Mouse (Mus musculus) midbrain, embryonic 15.5 days (tissue): Measurements from ENCODE around the gene Fbxw2. TPM values are rescaled to one million over a fixed set of nuclear protein-coding genes. Genes with fewer than 3 reads are reported as not detected.
"Not testable (repeated sequence)": the region's sequence is repeated elsewhere in the genome, so short reads cannot be mapped to it uniquely, and the experiment has no call there.

Experiments
- ATAC-seq: fragments of 200-750 bp; cut with Nextera tagmentation; replicated peaks from 2 replicates; pipeline ENCODE4 v1.8.0; 2017; ENCODE audit warnings: moderate TSS enrichment
- H3K27ac ChIP-seq: fragments of 300-500 bp; sonication (generic); 2 replicates; pipeline ENCODE4 v1.5.1; 2015; ENCODE audit warnings: mild to moderate bottlenecking, inconsistent platforms
- H3K27me3 ChIP-seq: fragments of 300-500 bp; sonication (generic); replicated peaks from 2 replicates; pipeline ENCODE4 v1.6.1; 2015; ENCODE audit warnings: inconsistent platforms
- H3K36me3 ChIP-seq: fragments of 300-500 bp; sonication (generic); replicated peaks from 2 replicates; pipeline ENCODE4 v1.6.1; 2015; ENCODE audit warnings: inconsistent platforms
- H3K4me1 ChIP-seq: fragments of 300-500 bp; sonication (generic); 2 replicates; pipeline ENCODE4 v1.6.1; 2015; ENCODE audit warnings: inconsistent platforms
- H3K4me2 ChIP-seq: fragments of 300-500 bp; sonication (generic); 2 replicates; pipeline ENCODE4 v1.6.1; 2015; ENCODE audit warnings: inconsistent platforms, mild to moderate bottlenecking, moderate library complexity
- H3K4me3 ChIP-seq: fragments of 300-500 bp; sonication (generic); 2 replicates; pipeline ENCODE4 v1.5.1; 2015; ENCODE audit warnings: mild to moderate bottlenecking, inconsistent platforms
- H3K9ac ChIP-seq: fragments of 300-500 bp; sonication (generic); 2 replicates; pipeline ENCODE4 v1.6.1; 2015; ENCODE audit warnings: mild to moderate bottlenecking, inconsistent platforms
- H3K9me3 ChIP-seq: fragments of 300-500 bp; sonication (generic); 2 replicates; pipeline ENCODE4 v1.6.1; 2016; ENCODE audit warnings: inconsistent platforms
- WGBS: fragments of 180-500 bp; shearing (Covaris S2); methylation state at CpG from one replicate; pipeline ENCODE4 v1.1.7; 2015; ENCODE audit warnings: mixed read lengths; 5-methylcytosine and 5-hydroxymethylcytosine counted together
- polyA plus RNA-seq: library from polyadenylated mRNA; unstranded; fragments of >200 nt; fragmentation: Nextera tagmentation; extraction: Ambion mirVana; gene quantifications from 2 replicates; pipeline ENCODE4 v1.2.1, GENCODE M21; 2015

Gene Fbxw2
- polyA plus RNA-seq, 1 experiment from 2014 or later, result 107 TPM

DNA sequence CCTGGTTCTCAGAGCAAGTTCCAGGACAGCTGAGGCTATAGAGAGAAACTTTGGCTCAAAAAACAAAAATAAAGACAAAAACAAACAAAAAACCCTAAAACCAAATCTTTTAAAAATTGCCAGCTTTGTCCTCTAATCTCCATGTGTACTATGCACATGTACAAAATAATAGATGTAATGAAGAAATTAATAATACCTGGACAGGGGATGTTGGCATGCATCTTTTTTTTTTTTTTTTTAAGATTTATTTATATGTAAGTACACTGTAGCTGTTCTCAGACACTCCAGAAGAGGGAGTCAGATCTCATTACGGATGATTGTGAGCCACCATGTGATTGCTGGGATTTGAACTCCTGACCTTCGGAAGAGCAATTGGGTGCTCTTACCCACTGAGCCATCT is 33.6 kb downstream of the Fbxw2 start:
- H3K27me3 ChIP-seq, ATAC-seq, H3K9me3 ChIP-seq, H3K4me1 ChIP-seq, H3K36me3 ChIP-seq, H3K4me2 ChIP-seq, H3K9ac ChIP-seq, H3K4me3 ChIP-seq, H3K27ac ChIP-seq: not testable (repeated sequence)
- 89% methylated on average over 2 of the region's 2 CpGs for WGBS

- Histone ChIP-seq H3K4me1 (no peaks in the 10 kb centered on the region), H3K36me3 (peaks cover 2% of the 10 kb centered on the region; the same call in 1 of the 2 replicates), H3K4me3 (no peak overlapping the region), H3K9me3 (no peaks in the 10 kb centered on the region), H3K27ac (no peak overlapping the region), H3K27me3 (no peaks in the 10 kb centered on the region), H3K9ac (no peak overlapping the region), H3K4me2 (no peak overlapping the region)
- 94% methylated on average over 8 of the region's 8 CpGs for WGBS
- no peak for ATAC-seq
These were observed 35.8 kb downstream of the Fbxw2 start for GRCm38 (mm10) chr2:34790282-34790681.

DNA sequence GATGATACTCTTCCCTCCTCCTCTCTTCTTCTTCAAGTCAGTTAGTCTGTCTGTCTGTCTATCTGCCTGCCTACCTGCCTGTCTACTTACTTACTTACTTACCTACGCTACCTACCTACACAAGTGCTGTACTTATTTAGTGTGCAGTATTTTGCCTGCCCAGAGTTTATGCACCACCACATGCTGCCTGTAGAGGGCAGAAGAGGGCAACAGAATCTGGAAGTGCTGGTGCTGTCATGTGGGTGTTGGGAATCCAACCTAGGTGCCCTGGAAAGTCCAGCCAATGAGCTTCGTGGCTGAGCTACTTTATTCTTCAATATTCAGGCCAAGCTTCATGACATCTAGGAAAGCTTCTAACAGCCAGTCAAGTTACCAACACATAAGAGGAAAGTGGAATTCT is 42.0 kb downstream of the Fbxw2 start:
- WGBS, result 65% methylated on average over 2 of the region's 2 CpGs
- no peak for ATAC-seq
- Histone ChIP-seq H3K9ac (no peak overlapping the region), H3K4me3 (no peak overlapping the region), H3K36me3 (peaks cover 21% of the 10 kb centered on the region), H3K27me3 (no peaks in the 10 kb centered on the region), H3K27ac (no peak overlapping the region), H3K4me2 (no peak overlapping the region), H3K4me1 (no peaks in the 10 kb centered on the region), H3K9me3 (no peaks in the 10 kb centered on the region)

DNA sequence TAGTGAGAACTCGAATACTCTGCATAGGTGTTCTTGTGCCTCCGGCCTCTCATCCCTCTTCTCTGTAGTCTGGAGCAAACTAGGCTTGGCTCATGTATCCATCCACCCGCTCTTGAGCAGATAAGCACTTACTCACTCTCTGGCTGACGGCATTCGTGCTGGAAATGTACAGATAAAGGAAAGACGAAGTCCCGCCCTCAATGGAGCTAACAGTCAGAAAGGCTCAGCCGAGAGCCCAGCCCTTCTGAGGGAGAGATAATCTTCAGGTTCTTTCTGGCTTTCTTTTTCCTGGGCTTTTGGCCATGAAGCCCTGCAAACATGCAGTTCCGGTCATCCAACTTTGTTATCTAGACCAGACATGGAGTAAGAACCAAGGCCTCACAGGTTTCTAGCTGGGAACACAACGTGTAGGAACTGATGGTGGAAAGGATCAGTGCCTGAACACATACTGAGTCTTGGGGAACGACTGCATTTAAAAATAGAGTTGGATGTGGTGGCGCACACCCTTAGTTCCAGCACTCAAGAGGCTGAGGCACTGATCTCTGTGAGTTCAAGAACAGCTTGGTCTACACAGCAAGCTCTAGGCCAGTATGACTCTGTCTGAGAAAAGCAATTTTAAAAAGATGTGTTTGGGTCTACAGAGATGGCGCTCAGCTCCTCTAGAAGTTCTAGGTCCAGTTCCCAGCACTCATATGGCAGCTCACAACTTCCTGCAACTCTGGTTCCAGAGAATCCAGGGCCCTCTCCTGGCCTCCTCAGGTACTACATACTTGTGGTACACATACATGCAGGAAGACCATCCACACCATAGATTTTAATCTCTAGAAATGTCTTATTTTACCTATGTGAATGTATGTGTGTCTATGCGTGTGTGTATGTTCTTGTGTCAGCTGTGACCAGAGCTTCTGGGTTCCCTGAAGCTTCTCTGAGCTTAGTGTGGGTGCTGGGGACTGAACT is 42.8 kb downstream of the Fbxw2 start:
- 94% methylated on average over 14 of the region's 14 CpGs for WGBS
- H3K27ac ChIP-seq, result no peak overlapping the region
- H3K36me3 ChIP-seq, result peaks cover 27% of the 10 kb centered on the region
- no peaks in the 10 kb centered on the region for H3K9me3 ChIP-seq
- H3K4me1 ChIP-seq, result peaks cover 3% of the 10 kb centered on the region; the same call in 1 of the 2 replicates
- no peaks in the 10 kb centered on the region for H3K27me3 ChIP-seq
- no peak overlapping the region for H3K4me3 ChIP-seq
- no peak overlapping the region for H3K9ac ChIP-seq
- no peak for ATAC-seq
- no peak overlapping the region for H3K4me2 ChIP-seq

- Histone ChIP-seq H3K9ac (no peak overlapping the region), H3K4me3 (no peak overlapping the region), H3K36me3 (peaks cover 45% of the 10 kb centered on the region), H3K27me3 (no peaks in the 10 kb centered on the region), H3K4me2 (peak overlapping the region; percentile 20), H3K9me3 (no peaks in the 10 kb centered on the region), H3K4me1 (peaks cover 57% of the 10 kb centered on the region), H3K27ac (no peak overlapping the region)
- no peak for ATAC-seq
- WGBS, result 76% methylated on average over 1 of the region's 1 CpGs
These were observed 48.8 kb downstream of the Fbxw2 start for GRCm38 (mm10) chr2:34777237-34777868.

GRCm38 (mm10) chr2:34774493-34774892 is 51.6 kb downstream of the Fbxw2 start:
- Histone ChIP-seq H3K27ac (no peak overlapping the region), H3K4me1 (peaks cover 67% of the 10 kb centered on the region), H3K4me3 (no peak overlapping the region), H3K9ac (no peak overlapping the region), H3K9me3 (no peaks in the 10 kb centered on the region), H3K27me3 (no peaks in the 10 kb centered on the region), H3K4me2 (peak overlapping the region; percentile 70), H3K36me3 (peaks cover 44% of the 10 kb centered on the region)
- no peak for ATAC-seq
- 93% methylated on average over 6 of the region's 6 CpGs for WGBS

GRCm38 (mm10) chr2:34773673-34774072 is 52.4 kb downstream of the Fbxw2 start:
- ATAC-seq, result no peak
- no peaks in the 10 kb centered on the region for H3K27me3 ChIP-seq
- no peaks in the 10 kb centered on the region for H3K9me3 ChIP-seq
- H3K36me3 ChIP-seq, result peaks cover 36% of the 10 kb centered on the region
- WGBS, result 93% methylated on average over 4 of the region's 4 CpGs
- H3K4me1 ChIP-seq, result peaks cover 67% of the 10 kb centered on the region
- H3K9ac ChIP-seq, result no peak overlapping the region
- peak overlapping the region; percentile 94 for H3K4me3 ChIP-seq
- H3K4me2 ChIP-seq, result peak overlapping the region; percentile 70
- H3K27ac ChIP-seq, result no peak overlapping the region

GRCm38 (mm10) chr2:34772252-34773235 is 53.6 kb downstream of the Fbxw2 start:
- H3K36me3 ChIP-seq, result peaks cover 34% of the 10 kb centered on the region
- peaks cover 56% of the 10 kb centered on the region for H3K4me1 ChIP-seq
- H3K9me3 ChIP-seq, result no peaks in the 10 kb centered on the region
- WGBS, result 3% methylated on average over 50 of the region's 50 CpGs
- peak overlapping the region; percentile 87 for H3K27ac ChIP-seq
- H3K9ac ChIP-seq, result peak overlapping the region; percentile 88
- H3K27me3 ChIP-seq, result no peaks in the 10 kb centered on the region
- peak overlapping the region; percentile 94 for H3K4me3 ChIP-seq
- no peak; the same call in none of the 2 replicates for ATAC-seq
- peak overlapping the region; percentile 70 for H3K4me2 ChIP-seq

- Histone ChIP-seq H3K27me3 (no peaks in the 10 kb centered on the region), H3K9ac (peak within 1 kb of the TSS; percentile 89), H3K9me3 (no peaks in the 10 kb centered on the region), H3K4me1 (peaks cover 47% of the 10 kb centered on the region), H3K27ac (peak within 1 kb of the TSS; percentile 94), H3K4me3 (peak within 1 kb of the TSS; percentile 94), H3K4me2 (peak within 1 kb of the TSS; percentile 70), H3K36me3 (peaks cover 30% of the 10 kb centered on the region)
- under 1% methylated on average over 60 of the region's 60 CpGs for WGBS
- ATAC-seq, result peak; percentile 99
These were observed 54.5 kb downstream of the Fbxw2 start, which contains the start of gene Hspa5 for GRCm38 (mm10) chr2:34771368-34772226. Gene Hspa5, plus strand, starts transcription at chr2:34771970.

- H3K4me2 ChIP-seq, result peak overlapping the region; percentile 68
- 5% methylated on average over 6 of the region's 6 CpGs for WGBS
- peak overlapping the region; percentile 94 for H3K4me3 ChIP-seq
- H3K9me3 ChIP-seq, result no peaks in the 10 kb centered on the region
- H3K27me3 ChIP-seq, result no peaks in the 10 kb centered on the region
- H3K9ac ChIP-seq, result peak overlapping the region; percentile 89
- peaks cover 41% of the 10 kb centered on the region for H3K4me1 ChIP-seq
- no peak for ATAC-seq
- peak overlapping the region; percentile 94 for H3K27ac ChIP-seq
- H3K36me3 ChIP-seq, result peaks cover 24% of the 10 kb centered on the region
These were observed 55.2 kb downstream of the Fbxw2 start for GRCm38 (mm10) chr2:34770951-34771350.

- H3K4me2 ChIP-seq, result peak overlapping the region; percentile 68; the same call in 1 of the 2 replicates
- H3K27ac ChIP-seq, result no peak overlapping the region
- no peaks in the 10 kb centered on the region for H3K27me3 ChIP-seq
- no peak overlapping the region for H3K9ac ChIP-seq
- 97% methylated on average over 2 of the region's 2 CpGs for WGBS
- no peak for ATAC-seq
- H3K9me3 ChIP-seq, result no peaks in the 10 kb centered on the region
- peaks cover 17% of the 10 kb centered on the region for H3K36me3 ChIP-seq
- peaks cover 33% of the 10 kb centered on the region for H3K4me1 ChIP-seq
- peak overlapping the region; percentile 94; the same call in 1 of the 2 replicates for H3K4me3 ChIP-seq
These were observed 56.1 kb downstream of the Fbxw2 start for GRCm38 (mm10) chr2:34770049-34770448.
